Mouse (Mus musculus) forebrain, embryonic 16.5 days (tissue): ENCODE results near the gene Gm10799. TPM values are rescaled to one million over a fixed set of nuclear protein-coding genes. Genes with fewer than 3 reads are reported as not detected.
A peak's percentile ranks its signal among the peaks of the same experiment; 100 is the strongest.

Source experiments
- ATAC-seq: fragments of 200-750 bp; cut with Nextera tagmentation; 2 replicates; pipeline ENCODE4 v1.8.0; 2017; ENCODE audit warnings: mild to moderate bottlenecking, moderate library complexity
- H3K27ac ChIP-seq: fragments of 300-500 bp; sonication (generic); 2 replicates; pipeline ENCODE4 v1.5.1; 2014; ENCODE audit warnings: low read length, control low read depth
- H3K27me3 ChIP-seq: fragments of 300-500 bp; sonication (generic); replicated peaks from 2 replicates; pipeline ENCODE4 v1.6.1; 2014; ENCODE audit warnings: low read length; ENCODE audit not compliant: control insufficient read depth, insufficient read depth
- H3K36me3 ChIP-seq: fragments of 300-500 bp; sonication (generic); 2 replicates; pipeline ENCODE4 v1.6.1; 2014; ENCODE audit not compliant: control insufficient read depth, insufficient read depth
- H3K4me1 ChIP-seq: fragments of 300-500 bp; sonication (generic); replicated peaks from 2 replicates; pipeline ENCODE4 v1.6.1; 2014; ENCODE audit warnings: low read length; ENCODE audit not compliant: control insufficient read depth, insufficient read depth
- H3K4me2 ChIP-seq: fragments of 300-500 bp; sonication (generic); 2 replicates; pipeline ENCODE4 v1.6.1; 2014; ENCODE audit warnings: mild to moderate bottlenecking, low read length, control low read depth
- H3K4me3 ChIP-seq: fragments of 300-500 bp; sonication (generic); replicated peaks from 2 replicates; pipeline ENCODE4 v1.5.1; 2014; ENCODE audit warnings: mild to moderate bottlenecking, low read length, control low read depth
- H3K9ac ChIP-seq: fragments of 300-500 bp; sonication (generic); replicated peaks from 2 replicates; pipeline ENCODE4 v1.6.1; 2014; ENCODE audit warnings: low read depth, low read length, control low read depth
- H3K9me3 ChIP-seq: fragments of 300-500 bp; sonication (generic); 2 replicates; pipeline ENCODE4 v1.6.1; 2016; ENCODE audit warnings: low read length; ENCODE audit not compliant: control insufficient read depth
- WGBS: fragments of 180-500 bp; shearing (Covaris S2); extraction: QIAGEN DNeasy Blood & Tissue Kit; methylation state at CpG from one replicate; pipeline ENCODE4 v1.1.7; 2014; 5-methylcytosine and 5-hydroxymethylcytosine counted together
- polyA plus RNA-seq: library from polyadenylated mRNA; unstranded; fragments of >200 nt; fragmentation: Nextera tagmentation; extraction: Ambion mirVana; gene quantifications from 2 replicates; pipeline ENCODE4 v1.2.1, GENCODE M21; 2015

Gene Gm10799
- polyA plus RNA-seq, 1 experiment from 2014 or later = not detected

GRCm38 (mm10) chr2:104058381-104058780 lies 10.0 kb downstream of the Gm10799 start:
- Histone ChIP-seq H3K4me1 (no peaks in the 10 kb centered on the region), H3K27me3 (no peaks in the 10 kb centered on the region), H3K4me3 (no peak overlapping the region), H3K27ac (no peak overlapping the region), H3K36me3 (peaks cover 23% of the 10 kb centered on the region), H3K9ac (no peak overlapping the region), H3K4me2 (no peak overlapping the region), H3K9me3 (no peaks in the 10 kb centered on the region)
- ATAC-seq = no peak
- 85% methylated on average over 1 of the region's 1 CpGs for WGBS

DNA sequence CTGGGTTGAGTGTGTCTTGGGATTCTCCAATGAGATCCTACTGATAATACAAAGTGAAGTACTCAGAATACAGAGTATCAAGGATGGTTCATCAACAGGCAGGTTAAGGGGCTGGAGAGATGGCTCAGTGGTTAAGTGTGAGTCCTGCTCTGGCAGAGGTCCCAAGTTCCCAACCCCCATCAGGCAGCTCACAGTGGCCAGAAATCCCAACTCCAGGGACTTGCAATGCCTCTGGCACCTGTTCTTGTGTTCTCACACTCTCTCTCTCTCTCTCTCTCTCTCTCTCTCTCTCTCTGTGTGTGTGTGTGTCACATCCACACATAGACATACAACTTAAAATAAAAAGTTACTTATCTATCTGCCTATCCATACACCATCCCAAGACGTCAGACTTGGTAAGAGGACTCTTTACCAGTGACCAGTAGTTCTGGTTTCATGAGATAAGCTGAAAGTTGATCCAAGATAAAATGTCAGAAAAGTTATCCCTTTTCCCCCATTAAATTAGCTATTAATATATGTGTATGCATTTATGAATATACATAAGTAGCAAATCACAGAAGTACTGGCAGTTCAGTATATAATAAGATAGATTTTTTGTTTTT lies 23.8 kb downstream of the Gm10799 start:
- WGBS = 89% methylated on average over 1 of the region's 1 CpGs
- Histone ChIP-seq H3K27ac (no peak overlapping the region), H3K36me3 (peaks cover 13% of the 10 kb centered on the region), H3K27me3 (no peaks in the 10 kb centered on the region), H3K4me3 (no peak overlapping the region), H3K4me1 (no peaks in the 10 kb centered on the region), H3K9ac (no peak overlapping the region), H3K4me2 (no peak overlapping the region), H3K9me3 (no peaks in the 10 kb centered on the region)
- no peak for ATAC-seq

GRCm38 (mm10) chr2:104043624-104044478 lies 24.5 kb downstream of the Gm10799 start:
- WGBS = 66% methylated on average over 5 of the region's 5 CpGs

GRCm38 (mm10) chr2:104042766-104043165 lies 25.6 kb downstream of the Gm10799 start:
- Histone ChIP-seq H3K27me3 (no peaks in the 10 kb centered on the region), H3K4me2 (no peak overlapping the region), H3K9ac (no peak overlapping the region), H3K4me3 (no peak overlapping the region), H3K36me3 (peaks cover 9% of the 10 kb centered on the region), H3K27ac (no peak overlapping the region), H3K4me1 (no peaks in the 10 kb centered on the region), H3K9me3 (no peaks in the 10 kb centered on the region)
- ATAC-seq = no peak
- WGBS = 97% methylated on average over 15 of the region's 15 CpGs

More at GRCm38 (mm10) chr2:104043624-104044478, 24.5 kb downstream of the Gm10799 start:
- H3K9ac ChIP-seq = no peak overlapping the region
- no peak overlapping the region for H3K27ac ChIP-seq
- H3K27me3 ChIP-seq = no peaks in the 10 kb centered on the region
- no peak overlapping the region for H3K4me3 ChIP-seq
- H3K36me3 ChIP-seq = peaks cover 13% of the 10 kb centered on the region
- H3K4me2 ChIP-seq = no peak overlapping the region
- no peaks in the 10 kb centered on the region for H3K9me3 ChIP-seq
- no peaks in the 10 kb centered on the region for H3K4me1 ChIP-seq
- ATAC-seq = no peak

GRCm38 (mm10) chr2:104041632-104042031 lies 26.7 kb downstream of the Gm10799 start:
- no peaks in the 10 kb centered on the region for H3K4me1 ChIP-seq
- H3K36me3 ChIP-seq = peaks cover 11% of the 10 kb centered on the region
- H3K4me2 ChIP-seq = no peak overlapping the region
- ATAC-seq = no peak
- no peak overlapping the region for H3K4me3 ChIP-seq
- no peaks in the 10 kb centered on the region for H3K9me3 ChIP-seq
- H3K9ac ChIP-seq = no peak overlapping the region
- WGBS = 66% methylated on average over 5 of the region's 5 CpGs
- H3K27ac ChIP-seq = no peak overlapping the region
- H3K27me3 ChIP-seq = no peaks in the 10 kb centered on the region

- H3K4me3 ChIP-seq = no peak overlapping the region
- no peak for ATAC-seq
- no peaks in the 10 kb centered on the region for H3K4me1 ChIP-seq
- 64% methylated on average over 2 of the region's 2 CpGs for WGBS
- no peaks in the 10 kb centered on the region for H3K9me3 ChIP-seq
- no peaks in the 10 kb centered on the region for H3K27me3 ChIP-seq
- H3K4me2 ChIP-seq = no peak overlapping the region
- H3K27ac ChIP-seq = no peak overlapping the region
- H3K9ac ChIP-seq = no peak overlapping the region
- H3K36me3 ChIP-seq = peaks cover 11% of the 10 kb centered on the region; the same call in 1 of the 2 replicates
These were observed 30.1 kb downstream of the Gm10799 start for GRCm38 (mm10) chr2:104038236-104038635.

GRCm38 (mm10) chr2:104036316-104036715 lies 32.0 kb downstream of the Gm10799 start:
- Histone ChIP-seq H3K36me3 (peaks cover 11% of the 10 kb centered on the region; the same call in 1 of the 2 replicates), H3K27me3 (no peaks in the 10 kb centered on the region), H3K27ac (no peak overlapping the region), H3K9me3 (no peaks in the 10 kb centered on the region), H3K4me3 (no peak overlapping the region), H3K9ac (no peak overlapping the region), H3K4me2 (no peak overlapping the region), H3K4me1 (no peaks in the 10 kb centered on the region)
- ATAC-seq = no peak
- 53% methylated on average over 3 of the region's 3 CpGs for WGBS

DNA sequence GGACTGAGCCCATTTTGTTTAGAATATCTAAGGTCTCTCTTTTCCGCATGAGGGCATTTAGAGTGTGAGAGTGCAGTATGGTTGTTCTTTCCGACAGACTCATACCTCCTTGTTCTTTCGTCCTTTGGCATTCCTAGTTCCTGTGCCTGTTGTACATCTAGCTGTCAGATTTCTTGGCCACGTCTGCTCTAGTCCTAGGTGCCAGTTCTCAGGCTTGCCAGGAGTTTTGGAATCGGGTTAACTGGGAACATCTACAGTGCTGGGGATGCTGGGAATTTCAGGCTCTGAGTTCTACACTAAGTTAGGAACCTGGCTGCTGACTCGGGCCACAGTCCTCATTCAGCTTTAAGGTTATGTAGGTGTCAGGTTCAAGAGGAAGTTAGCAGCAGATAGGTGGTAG lies 32.8 kb downstream of the Gm10799 start:
- H3K36me3 ChIP-seq = peaks cover 11% of the 10 kb centered on the region; the same call in 1 of the 2 replicates
- ATAC-seq = no peak
- no peaks in the 10 kb centered on the region for H3K4me1 ChIP-seq
- H3K4me2 ChIP-seq = no peak overlapping the region
- no peak overlapping the region for H3K4me3 ChIP-seq
- H3K9ac ChIP-seq = no peak overlapping the region
- H3K27ac ChIP-seq = no peak overlapping the region
- 73% methylated on average over 6 of the region's 6 CpGs for WGBS
- no peaks in the 10 kb centered on the region for H3K9me3 ChIP-seq
- H3K27me3 ChIP-seq = no peaks in the 10 kb centered on the region

GRCm38 (mm10) chr2:104034832-104035472 lies 33.4 kb downstream of the Gm10799 start:
- Histone ChIP-seq H3K4me2 (no peak overlapping the region), H3K9ac (no peak overlapping the region), H3K27me3 (no peaks in the 10 kb centered on the region), H3K27ac (no peak overlapping the region), H3K9me3 (no peaks in the 10 kb centered on the region), H3K4me3 (no peak overlapping the region), H3K4me1 (peaks cover under 1% of the 10 kb centered on the region; the same call in 1 of the 2 replicates), H3K36me3 (peaks cover 7% of the 10 kb centered on the region; the same call in 1 of the 2 replicates)
- ATAC-seq = peak; percentile 40
- 33% methylated on average over 3 of the region's 3 CpGs for WGBS
